Comparison of ENCODE assay signal across 8 mouse cellular contexts in genomic region chr1:30778374-30779005, GRCm38 (mm10).
A peak's percentile ranks its signal among the peaks of the same experiment; 100 is the strongest.
DNase-seq lines count a peak whose midpoint lies in the region; ATAC-seq and TF ChIP-seq lines count a peak whose summit lies in the region.

No protein-coding gene starts in this region.

- H3K4me2 ChIP-seq in forebrain, embryonic 13.5 days: peak overlapping the region; percentile 32; the same call in 1 of the 2 replicates
- H3K4me2 ChIP-seq in kidney, embryonic 14.5 days (replicated peaks; ENCODE audit: low read depth, low read length): no peak overlapping the region

- H3K9ac ChIP-seq in forebrain, embryonic 13.5 days: no peak overlapping the region
- no peak overlapping the region for H3K9ac ChIP-seq in kidney, embryonic 14.5 days (ENCODE audit: low read depth, low read length)

- H3K27ac ChIP-seq in layer of hippocampus, adult 2 months: no peak overlapping the region
- no peak overlapping the region for H3K27ac ChIP-seq in forebrain, embryonic 13.5 days
- no peak overlapping the region for H3K27ac ChIP-seq in kidney, embryonic 14.5 days (ENCODE audit: low read depth, low read length)

- H3K27me3 ChIP-seq in forebrain, embryonic 13.5 days: no peaks in the 10 kb centered on the region
- no peaks in the 10 kb centered on the region for H3K27me3 ChIP-seq in kidney, embryonic 14.5 days (ENCODE audit: control insufficient read depth, insufficient read depth, low read length)

- DNase-seq in layer of hippocampus, adult 2 months (ENCODE audit: low spot score in 2 of 2): no peak
- DNase-seq in layer of hippocampus, adult 11-12 months (ENCODE audit: low spot score): no peak
- DNase-seq in R1 (ENCODE audit: low read depth, low spot score): peak; percentile 61
- peak; percentile 48 for DNase-seq in mesoderm, embryonic 11.5 days (ENCODE audit: low read depth, low spot score)
- DNase-seq in frontal cortex, postnatal 14 days (ENCODE audit: low spot score in 2 of 2): no peak

- H3K36me3 ChIP-seq in forebrain, embryonic 13.5 days (ENCODE audit: poor library complexity, severe bottlenecking): no peaks in the 10 kb centered on the region
- no peaks in the 10 kb centered on the region for H3K36me3 ChIP-seq in kidney, embryonic 14.5 days (ENCODE audit: control insufficient read depth, insufficient read depth, low read length)

- ATAC-seq in forebrain, embryonic 13.5 days: peak; percentile 69
- ATAC-seq in kidney, embryonic 14.5 days (ENCODE audit: low FRiP score, low TSS enrichment): peak; percentile 57; the same call in 1 of the 2 replicates
- ATAC-seq in granulocyte monocyte progenitor cell, adult 5-6 weeks (replicated peaks; ENCODE audit: poor library complexity, severe bottlenecking): no peak; the same call in 1 of the 2 replicates

- 22% methylated on average over 14 of the region's 14 CpGs for WGBS in forebrain, embryonic 13.5 days
- WGBS in kidney, embryonic 14.5 days: 22% methylated on average over 14 of the region's 14 CpGs

- peak overlapping the region; percentile 19; the same call in 1 of the 2 replicates for H3K4me3 ChIP-seq in layer of hippocampus, adult 2 months
- H3K4me3 ChIP-seq in forebrain, embryonic 13.5 days: no peak overlapping the region
- no peak overlapping the region for H3K4me3 ChIP-seq in kidney, embryonic 14.5 days (ENCODE audit: low read length)

- no peaks in the 10 kb centered on the region for H3K4me1 ChIP-seq in forebrain, embryonic 13.5 days
- no peaks in the 10 kb centered on the region for H3K4me1 ChIP-seq in kidney, embryonic 14.5 days (ENCODE audit: control insufficient read depth, insufficient read depth, low read length)

- no peaks in the 10 kb centered on the region for H3K9me3 ChIP-seq in forebrain, embryonic 13.5 days (replicated peaks)
- H3K9me3 ChIP-seq in kidney, embryonic 14.5 days (ENCODE audit: control insufficient read depth, low read length): no peaks in the 10 kb centered on the region

- peak; percentile 94 for TF ChIP-seq CTCF in layer of hippocampus, adult 2 months (conservative IDR thresholded peaks at IDR 0.05)

Comparison
In these comparisons a context has a peak if more than half of its experiments do, and no peak if none do; other contexts are left out.
1. DNase-seq: peak in R1 (single experiment) and mesoderm, embryonic 11.5 days (single experiment); none in layer of hippocampus, adult 2 months (0 of 2), layer of hippocampus, adult 11-12 months (single experiment) and frontal cortex, postnatal 14 days (0 of 2).